Mouse (Mus musculus): ENCODE results near the gene Txnip.

DNA sequence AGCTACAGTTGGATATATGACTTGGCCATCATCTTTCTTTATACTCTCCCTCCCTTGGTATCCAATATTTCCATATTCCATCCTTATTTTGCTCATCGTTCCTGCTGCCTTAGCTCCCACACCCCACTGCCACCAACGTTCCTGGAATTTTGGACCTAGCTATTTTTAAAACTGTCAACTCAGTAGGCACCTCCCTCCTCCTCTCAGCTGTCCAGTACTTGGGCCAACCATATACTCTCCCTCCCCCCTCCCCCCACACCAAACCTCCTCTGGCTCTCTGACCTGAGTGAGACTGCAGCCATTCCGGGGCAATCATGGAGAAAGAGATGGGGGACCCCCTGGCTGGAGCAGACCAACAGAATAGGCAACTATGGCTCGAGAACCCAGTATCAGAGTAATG is 32.8 kb upstream of the Txnip start, which contains the start of gene Hfe2:
- TF ChIP-seq CTCF (IDR thresholded peaks at IDR 0.05; ENCODE audit: control insufficient read depth, insufficient read depth, low read length) (no peak), POLR2A (IDR thresholded peaks at IDR 0.05; ENCODE audit: borderline replicate concordance, control insufficient read depth, low read depth, low read length) (no peak)
